Mouse (Mus musculus) heart, embryonic 16.5 days (tissue): ENCODE data around the gene Armc9. TPM values are rescaled to one million over a fixed set of nuclear protein-coding genes. Genes with fewer than 3 reads are reported as not detected.

ENCODE experiments used
- ATAC-seq: fragments of 200-750 bp; cut with Nextera tagmentation; replicated peaks from 2 replicates; pipeline ENCODE4 v1.8.0; 2017; ENCODE audit warnings: moderate number of reproducible peaks; ENCODE audit not compliant: insufficient read depth, low FRiP score; ENCODE audit errors: extremely low read depth
- H3K27ac ChIP-seq: fragments of 300-500 bp; sonication (generic); 2 replicates; pipeline ENCODE4 v1.5.1; 2014; ENCODE audit warnings: mild to moderate bottlenecking, low read length, control low read depth, moderate library complexity
- H3K27me3 ChIP-seq: fragments of 300-500 bp; sonication (generic); 2 replicates; pipeline ENCODE4 v1.6.1; 2014; ENCODE audit warnings: low read length, mixed read lengths; ENCODE audit not compliant: control insufficient read depth, insufficient read depth
- H3K36me3 ChIP-seq: fragments of 300-500 bp; sonication (generic); 2 replicates; pipeline ENCODE4 v1.6.1; 2014; ENCODE audit not compliant: control insufficient read depth, insufficient read depth
- H3K4me1 ChIP-seq: fragments of 300-500 bp; sonication (generic); 2 replicates; pipeline ENCODE4 v1.6.1; 2014; ENCODE audit warnings: low read length, mixed read lengths; ENCODE audit not compliant: control insufficient read depth, insufficient read depth
- H3K4me2 ChIP-seq: fragments of 300-500 bp; sonication (generic); 2 replicates; pipeline ENCODE4 v1.6.1; 2014; ENCODE audit warnings: low read depth, mild to moderate bottlenecking, control low read depth, low read length
- H3K4me3 ChIP-seq: fragments of 300-500 bp; sonication (generic); 2 replicates; pipeline ENCODE4 v1.5.1; 2014; ENCODE audit warnings: mild to moderate bottlenecking, control low read depth, low read length
- H3K9ac ChIP-seq: fragments of 300-500 bp; sonication (generic); 2 replicates; pipeline ENCODE4 v1.6.1; 2014; ENCODE audit warnings: low read length, control low read depth
- H3K9me3 ChIP-seq: fragments of 300-500 bp; sonication (generic); replicated peaks from 2 replicates; pipeline ENCODE4 v1.6.1; 2016; ENCODE audit warnings: low read length; ENCODE audit not compliant: control insufficient read depth
- WGBS: fragments of 180-500 bp; shearing (Covaris S2); extraction: QIAGEN DNeasy Blood & Tissue Kit; methylation state at CpG from one replicate; pipeline ENCODE4 v1.1.7; 2014; 5-methylcytosine and 5-hydroxymethylcytosine counted together
- polyA plus RNA-seq: library from polyadenylated mRNA; unstranded; fragments of >200 nt; fragmentation: Nextera tagmentation; extraction: Ambion mirVana; gene quantifications from 2 replicates; pipeline ENCODE4 v1.2.1, GENCODE M21; 2015

Armc9 gene
- 12.1 and 12.4 TPM in 2 replicates for polyA plus RNA-seq

GRCm38 (mm10) chr1:86154133-86154823 is at the start of gene Armc9:
Armc9 (plus strand) TSS chr1:86154780.
- Histone ChIP-seq H3K9me3 (no peaks in the 10 kb centered on the region), H3K36me3 (no peaks in the 10 kb centered on the region), H3K9ac (peak within 1 kb of the TSS; percentile 83), H3K4me1 (peaks cover 10% of the 10 kb centered on the region), H3K4me2 (peak within 1 kb of the TSS; percentile 88), H3K4me3 (peak within 1 kb of the TSS; percentile 95), H3K27me3 (no peaks in the 10 kb centered on the region), H3K27ac (peak within 1 kb of the TSS; percentile 76)
- ATAC-seq = peak; percentile 99
- 3% methylated on average over 40 of the region's 40 CpGs for WGBS

DNA sequence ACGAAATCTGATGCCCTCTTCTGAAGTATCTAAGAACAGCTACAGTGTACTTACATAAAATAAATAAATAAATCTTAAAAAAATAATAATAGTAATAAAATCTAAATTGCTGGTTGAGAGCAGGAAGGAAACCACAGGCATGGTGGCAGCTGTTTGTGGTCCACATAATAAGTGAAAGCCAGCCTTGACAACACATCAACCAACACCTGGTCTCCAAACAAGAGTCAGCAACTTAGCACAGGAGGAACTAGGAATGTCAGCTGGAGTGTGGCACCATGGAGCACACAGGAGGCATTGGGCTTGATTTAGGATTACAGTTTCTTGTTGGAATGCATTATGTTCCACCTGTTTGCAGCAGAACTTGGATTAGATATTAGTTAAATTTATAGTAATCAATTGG is 49.5 kb upstream of the Armc9 start:
- Histone ChIP-seq H3K4me3 (no peak overlapping the region), H3K9ac (no peak overlapping the region), H3K36me3 (peaks cover 2% of the 10 kb centered on the region; the same call in 1 of the 2 replicates), H3K4me1 (no peaks in the 10 kb centered on the region), H3K27ac (no peak overlapping the region), H3K4me2 (no peak overlapping the region), H3K9me3 (no peaks in the 10 kb centered on the region), H3K27me3 (no peaks in the 10 kb centered on the region)
- no peak for ATAC-seq
- WGBS = 100% methylated on average over 1 of the region's 1 CpGs

- Histone ChIP-seq H3K4me3 (no peak within 1 kb of the TSS), H3K9ac (no peak within 1 kb of the TSS), H3K4me2 (no peak within 1 kb of the TSS), H3K9me3 (no peaks in the 10 kb centered on the region), H3K27ac (no peak within 1 kb of the TSS), H3K27me3 (no peaks in the 10 kb centered on the region), H3K4me1 (no peaks in the 10 kb centered on the region), H3K36me3 (peaks cover 2% of the 10 kb centered on the region; the same call in 1 of the 2 replicates)
- WGBS = 50% methylated on average over 6 of the region's 6 CpGs
- ATAC-seq = peak; percentile 58; the same call in 1 of the 2 replicates
Measured at GRCm38 (mm10) chr1:86111779-86112178, 42.8 kb upstream of the Armc9 start, which contains the start of gene Htr2b. Htr2b (minus strand) TSS chr1:86111970.

GRCm38 (mm10) chr1:86114141-86114540 is 40.4 kb upstream of the Armc9 start:
- Histone ChIP-seq H3K4me2 (no peak overlapping the region), H3K27me3 (no peaks in the 10 kb centered on the region), H3K27ac (no peak overlapping the region), H3K9me3 (no peaks in the 10 kb centered on the region), H3K4me3 (no peak overlapping the region), H3K36me3 (peaks cover 15% of the 10 kb centered on the region; the same call in 1 of the 2 replicates), H3K4me1 (no peaks in the 10 kb centered on the region), H3K9ac (no peak overlapping the region)
- ATAC-seq = no peak
- WGBS = 76% methylated on average over 3 of the region's 3 CpGs

- Histone ChIP-seq H3K27me3 (no peaks in the 10 kb centered on the region), H3K9me3 (no peaks in the 10 kb centered on the region), H3K4me3 (no peak overlapping the region), H3K4me1 (no peaks in the 10 kb centered on the region), H3K9ac (no peak overlapping the region), H3K27ac (no peak overlapping the region), H3K4me2 (no peak overlapping the region), H3K36me3 (peaks cover 28% of the 10 kb centered on the region)
- no peak for ATAC-seq
- WGBS = 91% methylated on average over 4 of the region's 4 CpGs
Measured at GRCm38 (mm10) chr1:86119549-86119948, 35.0 kb upstream of the Armc9 start.

DNA sequence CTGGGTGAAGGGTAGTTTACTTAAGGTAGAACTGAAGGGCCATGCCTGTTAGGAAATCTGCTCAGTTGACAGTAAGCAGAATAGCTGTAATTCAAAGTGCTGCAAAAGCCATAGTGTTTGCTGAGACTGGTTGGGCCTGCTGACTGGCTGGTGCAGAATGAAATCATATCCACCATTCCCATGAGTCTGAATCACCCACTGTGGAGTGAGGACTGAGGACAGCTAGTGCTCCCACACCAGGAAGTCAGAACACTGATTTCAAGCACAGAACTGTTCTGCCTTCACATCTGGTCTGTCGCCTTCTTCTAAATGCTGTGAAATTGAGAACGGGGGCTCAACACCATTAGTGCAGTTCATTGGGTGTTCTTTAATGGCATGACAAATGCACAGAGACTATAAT is 28.5 kb upstream of the Armc9 start:
- 90% methylated on average over 2 of the region's 2 CpGs for WGBS
- Histone ChIP-seq H3K36me3 (peaks cover 34% of the 10 kb centered on the region), H3K4me3 (no peak overlapping the region)

DNA sequence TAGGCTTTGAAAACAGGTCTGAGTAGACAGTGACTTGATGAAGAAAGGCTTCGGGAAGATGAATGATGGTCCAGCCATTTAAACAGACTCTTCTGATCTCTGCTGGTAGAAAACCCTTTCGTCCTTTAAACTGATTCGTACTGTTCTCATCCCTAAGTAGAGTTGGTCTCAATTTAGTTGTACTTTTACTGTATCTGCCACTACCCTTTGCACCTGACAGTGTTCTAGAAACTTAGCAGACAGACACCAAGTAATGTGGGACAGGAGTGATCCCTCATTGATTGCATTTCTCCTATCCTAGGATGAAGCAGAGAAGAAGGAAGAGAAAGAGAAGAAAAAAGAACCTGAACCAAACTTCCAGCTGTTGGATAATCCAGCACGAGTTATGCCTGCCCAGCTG is 21.2 kb upstream of the Armc9 start, which contains the start of gene Gm21972:
Gene Gm21972, plus strand, starts transcription at position 301 of the 400 bp plus-strand sequence.
- Histone ChIP-seq H3K4me3 (no peak within 1 kb of the TSS), H3K36me3 (peaks cover 44% of the 10 kb centered on the region), H3K9ac (no peak within 1 kb of the TSS), H3K27ac (no peak within 1 kb of the TSS), H3K4me1 (no peaks in the 10 kb centered on the region), H3K4me2 (no peak within 1 kb of the TSS), H3K9me3 (no peaks in the 10 kb centered on the region), H3K27me3 (no peaks in the 10 kb centered on the region)
- ATAC-seq = no peak
- 91% methylated on average over 4 of the region's 4 CpGs for WGBS

More for the DNA sequence above, 28.5 kb upstream of the Armc9 start:
- no peak overlapping the region for H3K4me2 ChIP-seq
- no peak for ATAC-seq
- H3K27ac ChIP-seq = no peak overlapping the region
- H3K4me1 ChIP-seq = no peaks in the 10 kb centered on the region
- H3K27me3 ChIP-seq = no peaks in the 10 kb centered on the region
- no peaks in the 10 kb centered on the region for H3K9me3 ChIP-seq
- H3K9ac ChIP-seq = no peak overlapping the region

DNA sequence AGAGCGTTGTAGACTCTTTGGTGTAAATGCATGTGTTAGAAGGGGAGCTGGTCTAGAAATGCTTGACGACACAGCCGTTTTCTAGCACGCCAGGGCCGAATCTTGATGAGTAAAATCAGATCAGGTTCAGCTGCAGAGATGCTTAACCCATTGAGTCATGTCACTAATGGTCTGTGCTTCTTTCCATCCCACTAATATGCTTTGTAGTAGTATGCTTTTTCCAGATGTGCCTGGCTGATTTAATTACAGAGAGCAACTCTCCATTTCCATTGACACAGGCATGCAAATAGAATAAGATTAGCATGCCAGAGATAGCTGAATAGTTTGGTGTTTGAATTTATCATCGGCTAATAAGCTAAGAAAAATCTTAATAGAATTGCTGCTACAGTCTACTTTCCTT is 19.3 kb upstream of the Armc9 start:
- Histone ChIP-seq H3K4me3 (no peak overlapping the region), H3K27ac (no peak overlapping the region), H3K36me3 (peaks cover 45% of the 10 kb centered on the region), H3K27me3 (no peaks in the 10 kb centered on the region), H3K4me1 (no peaks in the 10 kb centered on the region), H3K9ac (no peak overlapping the region), H3K9me3 (no peaks in the 10 kb centered on the region), H3K4me2 (no peak overlapping the region)
- 90% methylated on average over 6 of the region's 6 CpGs for WGBS
- ATAC-seq = no peak

DNA sequence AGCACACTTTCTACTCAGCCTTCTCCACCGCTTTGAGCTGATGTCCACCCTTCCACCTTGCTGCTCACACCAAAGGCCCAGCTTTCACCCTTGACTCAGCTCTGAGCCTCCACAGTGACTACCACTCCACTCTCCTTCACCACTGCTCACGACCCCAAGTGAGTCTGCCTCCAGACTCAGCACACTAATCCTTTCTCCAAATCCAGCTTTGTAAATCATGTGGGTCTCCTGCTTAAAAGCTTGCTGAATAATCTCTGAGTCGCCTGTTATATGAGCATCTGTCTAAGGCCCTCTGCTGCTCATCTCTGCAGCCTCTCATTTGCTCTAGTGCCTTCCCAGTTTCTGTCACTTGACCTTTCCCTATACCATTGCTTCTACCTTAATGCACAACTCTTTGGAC is 13.5 kb upstream of the Armc9 start:
- WGBS = 86% methylated on average over 3 of the region's 3 CpGs
- Histone ChIP-seq H3K36me3 (peaks cover 20% of the 10 kb centered on the region), H3K9ac (no peak overlapping the region)

More for the DNA sequence above, 13.5 kb upstream of the Armc9 start:
- H3K27ac ChIP-seq = no peak overlapping the region
- H3K9me3 ChIP-seq = no peaks in the 10 kb centered on the region
- no peaks in the 10 kb centered on the region for H3K4me1 ChIP-seq
- H3K4me2 ChIP-seq = no peak overlapping the region
- H3K4me3 ChIP-seq = no peak overlapping the region
- no peaks in the 10 kb centered on the region for H3K27me3 ChIP-seq
- ATAC-seq = no peak
